Mouse (Mus musculus) erythroblast, embryonic 14.5 days (primary cell): Measurements from ENCODE around the gene Pcyt2.

Source experiments
- GATA1 ChIP-seq: IDR thresholded peaks from 2 replicates; pipeline ENCODE4 v1.6.1; 2012; ENCODE audit warnings: low read length, inconsistent platforms, mixed read lengths
- TAL1 ChIP-seq: IDR thresholded peaks from 3 replicates; pipeline ENCODE4 v1.6.1; 2012; ENCODE audit warnings: low read length, inconsistent platforms, mixed read lengths

DNA sequence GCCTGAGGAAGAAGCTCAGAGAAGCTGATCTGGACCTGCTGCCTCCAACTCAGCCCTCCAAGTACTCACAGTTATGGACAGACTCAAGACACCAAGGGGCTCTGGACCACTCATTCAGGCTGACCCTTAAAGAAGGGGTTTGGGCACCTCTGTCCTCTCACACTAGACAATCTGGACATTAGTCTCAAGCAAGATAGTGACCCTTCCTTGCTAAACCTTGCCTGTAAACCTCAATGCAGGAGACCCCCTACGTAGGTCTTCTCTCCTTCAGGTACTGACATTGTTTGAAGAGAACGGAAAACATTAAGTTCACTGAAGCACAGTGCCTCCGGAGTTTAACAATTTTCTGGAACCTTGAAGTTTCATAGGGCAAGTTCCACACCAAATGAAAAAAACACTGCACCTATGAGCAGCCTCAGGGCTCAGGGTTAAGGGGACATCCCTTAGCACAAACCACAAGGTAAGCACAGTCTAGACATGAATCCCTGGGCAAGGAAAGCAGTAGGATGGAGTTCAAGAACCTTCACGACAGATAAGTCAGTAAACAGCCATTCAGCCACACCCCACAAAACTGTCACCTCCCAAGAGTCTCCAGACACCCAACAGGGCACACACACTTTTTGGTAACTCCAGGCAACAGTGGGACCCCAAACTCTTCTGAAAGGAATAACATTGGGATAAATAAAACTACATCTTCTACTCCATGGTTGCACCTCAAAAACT lies 14.2 kb upstream of the Pcyt2 start:
- TF ChIP-seq GATA1, result no peak
- no peak for TF ChIP-seq TAL1
